Comparison of ENCODE assay signal across 1 mouse cellular context in genomic region chr13:67420558-67421206, GRCm38 (mm10).
TF ChIP-seq lines count a peak whose summit lies in the region.

No protein-coding gene starts in this region.

TF ChIP-seq in CH12.LX, 34 proteins besides CTCF, POLR2A, EP300 and RAD21:
- no peak for TF ChIP-seq PAX5 (IDR thresholded peaks at IDR 0.05; ENCODE audit: low read length)
- no peak for TF ChIP-seq MAX (IDR thresholded peaks at IDR 0.05; ENCODE audit: low read length)
- TF ChIP-seq ELF1 (IDR thresholded peaks at IDR 0.05; ENCODE audit: low read depth, low read length) = no peak
- TF ChIP-seq JUND (conservative IDR thresholded peaks at IDR 0.05; ENCODE audit: low read depth, low read length) = no peak
- TF ChIP-seq ZMIZ1 (IDR thresholded peaks at IDR 0.05; ENCODE audit: low read depth, low read length) = no peak
